Mouse (Mus musculus): ENCODE measurements around the gene Bicdl2. TPM values are rescaled to one million over a fixed set of nuclear protein-coding genes. Genes with fewer than 3 reads are reported as not detected.

Gene Bicdl2
- polyA plus RNA-seq, 1 experiment from 2014 or later, result 0.79 TPM

GRCm38 (mm10) chr17:23670516-23671074 lies 10.3 kb downstream of the Bicdl2 start:
- H3K27me3 ChIP-seq (ENCODE audit: control insufficient read depth, insufficient read depth, low read length), result peaks cover 5% of the 10 kb centered on the region
- no peak overlapping the region for H3K27ac ChIP-seq (ENCODE audit: low read depth, low read length)
- no peak overlapping the region for H3K4me3 ChIP-seq (ENCODE audit: low read depth, low read length)
- DNase-seq (ENCODE audit: low spot score) (no peak), ATAC-seq (ENCODE audit: low FRiP score) (no peak)
- WGBS, result 92% methylated on average over 6 of the region's 7 CpGs
- H3K36me3 ChIP-seq (ENCODE audit: control insufficient read depth, insufficient read depth, low read length), result peaks cover 3% of the 10 kb centered on the region; the same call in 1 of the 2 replicates
- peaks cover 3% of the 10 kb centered on the region; the same call in 1 of the 2 replicates for H3K4me1 ChIP-seq (replicated peaks; ENCODE audit: control insufficient read depth, insufficient read depth, low read length)
- H3K9ac ChIP-seq (ENCODE audit: low read depth, low read length), result no peak overlapping the region
- H3K4me2 ChIP-seq (replicated peaks; ENCODE audit: low read depth, low read length), result no peak overlapping the region
- no peaks in the 10 kb centered on the region for H3K9me3 ChIP-seq (ENCODE audit: control insufficient read depth, low read length)

GRCm38 (mm10) chr17:23671519-23671918 lies 11.2 kb downstream of the Bicdl2 start:
- H3K27me3 ChIP-seq (ENCODE audit: control insufficient read depth, insufficient read depth, low read length), result peaks cover 13% of the 10 kb centered on the region
- H3K4me3 ChIP-seq (ENCODE audit: low read depth, low read length), result no peak overlapping the region
- DNase-seq (ENCODE audit: low spot score) (no peak), ATAC-seq (ENCODE audit: low FRiP score) (no peak)
- peaks cover 8% of the 10 kb centered on the region for H3K4me1 ChIP-seq (replicated peaks; ENCODE audit: control insufficient read depth, insufficient read depth, low read length)
- H3K9ac ChIP-seq (ENCODE audit: low read depth, low read length), result no peak overlapping the region
- WGBS, result 93% methylated on average over 3 of the region's 3 CpGs
- H3K27ac ChIP-seq (ENCODE audit: low read depth, low read length), result no peak overlapping the region
- H3K36me3 ChIP-seq (ENCODE audit: control insufficient read depth, insufficient read depth, low read length), result peaks cover 3% of the 10 kb centered on the region; the same call in 1 of the 2 replicates
- no peak overlapping the region for H3K4me2 ChIP-seq (replicated peaks; ENCODE audit: low read depth, low read length)
- no peaks in the 10 kb centered on the region for H3K9me3 ChIP-seq (ENCODE audit: control insufficient read depth, low read length)

GRCm38 (mm10) chr17:23672761-23673160 lies 12.5 kb downstream of the Bicdl2 start:
- no peak overlapping the region for H3K27ac ChIP-seq (ENCODE audit: low read depth, low read length)
- DNase-seq (ENCODE audit: low spot score) (no peak), ATAC-seq (ENCODE audit: low FRiP score) (no peak)
- no peak overlapping the region for H3K9ac ChIP-seq (ENCODE audit: low read depth, low read length)
- H3K4me3 ChIP-seq (ENCODE audit: low read depth, low read length), result peak overlapping the region; percentile 64
- H3K4me1 ChIP-seq (replicated peaks; ENCODE audit: control insufficient read depth, insufficient read depth, low read length), result peaks cover 11% of the 10 kb centered on the region
- H3K9me3 ChIP-seq (ENCODE audit: control insufficient read depth, low read length), result no peaks in the 10 kb centered on the region
- peaks cover 3% of the 10 kb centered on the region; the same call in 1 of the 2 replicates for H3K36me3 ChIP-seq (ENCODE audit: control insufficient read depth, insufficient read depth, low read length)
- WGBS, result 71% methylated on average over 3 of the region's 3 CpGs
- peak overlapping the region; percentile 79 for H3K4me2 ChIP-seq (replicated peaks; ENCODE audit: low read depth, low read length)
- H3K27me3 ChIP-seq (ENCODE audit: control insufficient read depth, insufficient read depth, low read length), result peaks cover 20% of the 10 kb centered on the region

- peaks cover 11% of the 10 kb centered on the region for H3K4me1 ChIP-seq (replicated peaks; ENCODE audit: control insufficient read depth, insufficient read depth, low read length)
- peak; percentile 92 for DNase-seq (ENCODE audit: low spot score)
- under 1% methylated on average over 45 of the region's 45 CpGs for WGBS
These were observed 13.2 kb downstream of the Bicdl2 start, which contains the start of the genes Hcfc1r1 and Thoc6 for GRCm38 (mm10) chr17:23673424-23674073. TSS of gene Hcfc1r1 (plus strand) at chr17:23673596. TSS of gene Thoc6 (minus strand) at chr17:23673882.

GRCm38 (mm10) chr17:23674271-23674952 lies 14.1 kb downstream of the Bicdl2 start:
- ATAC-seq (ENCODE audit: low FRiP score), result no peak; the same call in 1 of the 2 replicates
- no peaks in the 10 kb centered on the region for H3K36me3 ChIP-seq (ENCODE audit: control insufficient read depth, insufficient read depth, low read length)
- H3K9me3 ChIP-seq (ENCODE audit: control insufficient read depth, low read length), result no peaks in the 10 kb centered on the region
- DNase-seq (ENCODE audit: low spot score), result no peak
- WGBS, result 47% methylated on average over 9 of the region's 9 CpGs
- H3K4me1 ChIP-seq (replicated peaks; ENCODE audit: control insufficient read depth, insufficient read depth, low read length), result peaks cover 11% of the 10 kb centered on the region
- peak overlapping the region; percentile 79 for H3K4me2 ChIP-seq (replicated peaks; ENCODE audit: low read depth, low read length)
- peaks cover 36% of the 10 kb centered on the region for H3K27me3 ChIP-seq (ENCODE audit: control insufficient read depth, insufficient read depth, low read length)
- peak overlapping the region; percentile 64 for H3K4me3 ChIP-seq (ENCODE audit: low read depth, low read length)
- H3K9ac ChIP-seq (ENCODE audit: low read depth, low read length), result peak overlapping the region; percentile 66
- no peak overlapping the region for H3K27ac ChIP-seq (ENCODE audit: low read depth, low read length)

More at GRCm38 (mm10) chr17:23673424-23674073, 13.2 kb downstream of the Bicdl2 start, which contains the start of the genes Hcfc1r1 and Thoc6:
- H3K27ac ChIP-seq (ENCODE audit: low read depth, low read length), result 0 out of 2 replicates have a peak within 1 kb of the TSS, but pooled peaks have one; percentile 58
- H3K9me3 ChIP-seq (ENCODE audit: control insufficient read depth, low read length), result no peaks in the 10 kb centered on the region
- H3K9ac ChIP-seq (ENCODE audit: low read depth, low read length), result peak within 1 kb of the TSS; percentile 66
- peaks cover 3% of the 10 kb centered on the region; the same call in 1 of the 2 replicates for H3K36me3 ChIP-seq (ENCODE audit: control insufficient read depth, insufficient read depth, low read length)
- H3K4me3 ChIP-seq (ENCODE audit: low read depth, low read length), result peak within 1 kb of the TSS; percentile 64
- H3K27me3 ChIP-seq (ENCODE audit: control insufficient read depth, insufficient read depth, low read length), result peaks cover 27% of the 10 kb centered on the region
- peak; percentile 92 for ATAC-seq (ENCODE audit: low FRiP score)
- H3K4me2 ChIP-seq (replicated peaks; ENCODE audit: low read depth, low read length), result peak within 1 kb of the TSS; percentile 79

GRCm38 (mm10) chr17:23675127-23675526 lies 14.8 kb downstream of the Bicdl2 start:
- Histone ChIP-seq H3K27me3 (ENCODE audit: control insufficient read depth, insufficient read depth, low read length) (peaks cover 43% of the 10 kb centered on the region), H3K27ac (ENCODE audit: low read depth, low read length) (no peak overlapping the region), H3K4me1 (replicated peaks; ENCODE audit: control insufficient read depth, insufficient read depth, low read length) (peaks cover 11% of the 10 kb centered on the region), H3K9me3 (ENCODE audit: control insufficient read depth, low read length) (no peaks in the 10 kb centered on the region), H3K4me2 (replicated peaks; ENCODE audit: low read depth, low read length) (no peak overlapping the region), H3K9ac (ENCODE audit: low read depth, low read length) (no peak overlapping the region), H3K36me3 (ENCODE audit: control insufficient read depth, insufficient read depth, low read length) (no peaks in the 10 kb centered on the region), H3K4me3 (ENCODE audit: low read depth, low read length) (no peak overlapping the region)
- no peak for DNase-seq (ENCODE audit: low spot score)
- 44% methylated on average over 5 of the region's 5 CpGs for WGBS
- no peak for ATAC-seq (ENCODE audit: low FRiP score)

GRCm38 (mm10) chr17:23675564-23676281 lies 15.4 kb downstream of the Bicdl2 start:
- ATAC-seq (ENCODE audit: low FRiP score) (no peak), DNase-seq (ENCODE audit: low spot score) (no peak)
- Histone ChIP-seq H3K4me3 (ENCODE audit: low read depth, low read length) (peak overlapping the region; percentile 45), H3K27me3 (ENCODE audit: control insufficient read depth, insufficient read depth, low read length) (peaks cover 49% of the 10 kb centered on the region), H3K36me3 (ENCODE audit: control insufficient read depth, insufficient read depth, low read length) (no peaks in the 10 kb centered on the region), H3K4me1 (replicated peaks; ENCODE audit: control insufficient read depth, insufficient read depth, low read length) (peaks cover 11% of the 10 kb centered on the region), H3K9me3 (ENCODE audit: control insufficient read depth, low read length) (no peaks in the 10 kb centered on the region), H3K4me2 (replicated peaks; ENCODE audit: low read depth, low read length) (peak overlapping the region; percentile 8; the same call in 1 of the 2 replicates), H3K27ac (ENCODE audit: low read depth, low read length) (no peak overlapping the region), H3K9ac (ENCODE audit: low read depth, low read length) (no peak overlapping the region)
- 12% methylated on average over 15 of the region's 15 CpGs for whole genome bisulfite sequencing

GRCm38 (mm10) chr17:23676473-23677031 lies 16.2 kb downstream of the Bicdl2 start:
- peaks cover 11% of the 10 kb centered on the region for H3K4me1 ChIP-seq (replicated peaks; ENCODE audit: control insufficient read depth, insufficient read depth, low read length)
- DNase-seq (ENCODE audit: low spot score), result peak; percentile 57
- under 1% methylated on average over 34 of the region's 37 CpGs for WGBS

More at GRCm38 (mm10) chr17:23676473-23677031, 16.2 kb downstream of the Bicdl2 start:
- H3K9me3 ChIP-seq (ENCODE audit: control insufficient read depth, low read length), result no peaks in the 10 kb centered on the region
- no peaks in the 10 kb centered on the region for H3K36me3 ChIP-seq (ENCODE audit: control insufficient read depth, insufficient read depth, low read length)
- ATAC-seq (ENCODE audit: low FRiP score), result no peak
- peak overlapping the region; percentile 92 for H3K4me2 ChIP-seq (replicated peaks; ENCODE audit: low read depth, low read length)
- H3K4me3 ChIP-seq (ENCODE audit: low read depth, low read length), result peak overlapping the region; percentile 45
- H3K9ac ChIP-seq (ENCODE audit: low read depth, low read length), result peak overlapping the region; percentile 40; the same call in 1 of the 2 replicates
- peaks cover 57% of the 10 kb centered on the region for H3K27me3 ChIP-seq (ENCODE audit: control insufficient read depth, insufficient read depth, low read length)
- no peak overlapping the region for H3K27ac ChIP-seq (ENCODE audit: low read depth, low read length)
